In the genomic region with DNA sequence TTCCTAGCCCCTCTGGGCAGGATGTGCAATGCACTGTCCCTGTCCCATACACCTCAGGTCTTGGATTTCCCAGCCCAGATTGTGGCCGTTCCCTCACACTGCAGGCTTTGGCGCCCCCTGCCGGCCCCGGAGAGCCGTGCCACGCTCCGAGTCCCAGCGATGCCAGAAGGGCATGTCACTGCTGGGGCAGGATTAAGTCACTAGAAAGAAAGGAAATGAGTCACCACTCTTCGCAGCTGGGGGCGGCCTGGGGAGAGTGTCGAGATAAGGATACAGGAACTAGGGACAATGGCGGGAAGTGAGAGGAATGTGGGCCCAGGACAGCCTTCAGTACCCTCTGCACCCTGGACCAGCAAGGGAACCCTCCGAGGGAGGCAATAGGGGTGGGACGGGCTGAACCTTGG, we compare ENCODE assay signal across 8 mouse cellular contexts. TPM values are rescaled to one million over a fixed set of nuclear protein-coding genes. Genes with fewer than 3 reads are reported as not detected.
A peak's percentile ranks its signal among the peaks of the same experiment; 100 is the strongest.
DNase-seq lines count a peak whose midpoint lies in the region; ATAC-seq lines count a peak whose summit lies in the region.

No protein-coding gene starts in this region.

- no peak overlapping the region for H3K4me3 ChIP-seq in embryonic facial prominence, embryonic 12.5 days
- no peak overlapping the region for H3K4me3 ChIP-seq in limb, embryonic 13.5 days
- no peak overlapping the region for H3K4me3 ChIP-seq in midbrain, embryonic 15.5 days

- 9% methylated on average over 14 of the region's 14 CpGs for WGBS in embryonic facial prominence, embryonic 12.5 days
- WGBS in limb, embryonic 13.5 days: 11% methylated on average over 14 of the region's 14 CpGs
- 12% methylated on average over 14 of the region's 14 CpGs for WGBS in midbrain, embryonic 15.5 days

- H3K9me3 ChIP-seq in embryonic facial prominence, embryonic 12.5 days: no peaks in the 10 kb centered on the region
- H3K9me3 ChIP-seq in limb, embryonic 13.5 days: no peaks in the 10 kb centered on the region
- no peaks in the 10 kb centered on the region for H3K9me3 ChIP-seq in midbrain, embryonic 15.5 days

- H3K36me3 ChIP-seq in embryonic facial prominence, embryonic 12.5 days: no peaks in the 10 kb centered on the region
- no peaks in the 10 kb centered on the region for H3K36me3 ChIP-seq in limb, embryonic 13.5 days
- H3K36me3 ChIP-seq in midbrain, embryonic 15.5 days (replicated peaks): no peaks in the 10 kb centered on the region

- peak; percentile 90 for DNase-seq in 3134 (ENCODE audit: extremely low read depth, insufficient read length, low spot score)
- DNase-seq in adrenal gland, postnatal 25 days: peak; percentile 98
- DNase-seq in heart, adult 8-10 months (ENCODE audit: low spot score): peak; percentile 99
- DNase-seq in kidney, adult 9 months: peak; percentile 95
- DNase-seq in spleen, adult 18-20 months: peak; percentile 70 to 94

- no peak overlapping the region for H3K27ac ChIP-seq in embryonic facial prominence, embryonic 12.5 days
- H3K27ac ChIP-seq in limb, embryonic 13.5 days: no peak overlapping the region
- no peak overlapping the region for H3K27ac ChIP-seq in midbrain, embryonic 15.5 days

- peak; percentile 79 for ATAC-seq in embryonic facial prominence, embryonic 12.5 days (ENCODE audit: insufficient number of reproducible peaks, insufficient read depth, low FRiP score, low TSS enrichment)
- peak; percentile 59; the same call in 1 of the 2 replicates for ATAC-seq in limb, embryonic 13.5 days (ENCODE audit: low FRiP score, low read depth)
- ATAC-seq in midbrain, embryonic 15.5 days (replicated peaks): peak; percentile 73; the same call in 1 of the 2 replicates

- no peaks in the 10 kb centered on the region for H3K27me3 ChIP-seq in embryonic facial prominence, embryonic 12.5 days
- no peaks in the 10 kb centered on the region for H3K27me3 ChIP-seq in limb, embryonic 13.5 days
- no peaks in the 10 kb centered on the region for H3K27me3 ChIP-seq in midbrain, embryonic 15.5 days (replicated peaks)

- no peak overlapping the region for H3K4me2 ChIP-seq in embryonic facial prominence, embryonic 12.5 days (replicated peaks)
- H3K4me2 ChIP-seq in limb, embryonic 13.5 days (replicated peaks): no peak overlapping the region
- H3K4me2 ChIP-seq in midbrain, embryonic 15.5 days: no peak overlapping the region

- no peaks in the 10 kb centered on the region for H3K4me1 ChIP-seq in embryonic facial prominence, embryonic 12.5 days
- no peaks in the 10 kb centered on the region for H3K4me1 ChIP-seq in limb, embryonic 13.5 days
- no peaks in the 10 kb centered on the region for H3K4me1 ChIP-seq in midbrain, embryonic 15.5 days

- no peak overlapping the region for H3K9ac ChIP-seq in embryonic facial prominence, embryonic 12.5 days
- no peak overlapping the region for H3K9ac ChIP-seq in limb, embryonic 13.5 days
- H3K9ac ChIP-seq in midbrain, embryonic 15.5 days: no peak overlapping the region

RNA-seq across cellular contexts. Expression of a gene that starts 40.5 kb away (rescaled TPM):
- 36.4 and 56.3 TPM in 2 replicates for total RNA-seq in adrenal gland, postnatal 25 days (2021)
- polyA plus RNA-seq in embryonic facial prominence, embryonic 12.5 days (2016; fragmentation: Nextera tagmentation; extraction: Ambion mirVana): 480 and 498 TPM in 2 replicates
- total RNA-seq in heart, adult 8-10 months (2022): 10 to 100 TPM in 3 of 4 experiments, 1 to 10 TPM in 1; 9.5 to 13.5 (median 12.3) TPM
- polyA plus RNA-seq in limb, embryonic 13.5 days (2015; fragmentation: Nextera tagmentation; extraction: Ambion mirVana): 421 and 432 TPM in 2 replicates
- 463 and 505 TPM in 2 replicates for polyA plus RNA-seq in midbrain, embryonic 15.5 days (2015; fragmentation: Nextera tagmentation; extraction: Ambion mirVana)
